Mouse (Mus musculus) limb, embryonic 11.5 days (tissue): ENCODE data around the gene A3galt2. TPM values are rescaled to one million over a fixed set of nuclear protein-coding genes. Genes with fewer than 3 reads are reported as not detected.

Experiments used
- polyA plus RNA-seq: library from polyadenylated mRNA; unstranded; fragments of >200 nt; fragmentation: Nextera tagmentation; extraction: Ambion mirVana; gene quantifications from 2 replicates; pipeline ENCODE4 v1.2.1, GENCODE M21; 2014

The A3galt2 gene
- polyA plus RNA-seq, 1 experiment from 2014 or later = 0.28 TPM

Other genes starting within 250 kb of the A3galt2 start
- 4.5 and 8.7 TPM in 2 replicates for gene Zscan20, start 145.3 kb upstream of the A3galt2 start, polyA plus RNA-seq
- 0.21 and 0.29 TPM in 2 replicates for gene Tlr12, start 136.7 kb upstream of the A3galt2 start, polyA plus RNA-seq
- gene Phc2, start 100.7 kb upstream of the A3galt2 start, polyA plus RNA-seq = 63.2 and 70.6 TPM in 2 replicates
- gene Zfp362, start 50.7 kb downstream of the A3galt2 start, polyA plus RNA-seq = 44.7 TPM in 2 replicates
- gene Trim62, start 128.2 kb downstream of the A3galt2 start, polyA plus RNA-seq = 10.3 and 11.7 TPM in 2 replicates
- gene Azin2, start 207.1 kb downstream of the A3galt2 start, polyA plus RNA-seq = 14.9 and 15.4 TPM in 2 replicates
- gene Ak2, start 236.6 kb downstream of the A3galt2 start, polyA plus RNA-seq = 176 and 182 TPM in 2 replicates